Mouse (Mus musculus) erythroblast, embryonic 14.5 days (primary cell): ENCODE results near the gene Ahcy. TPM values are rescaled to one million over a fixed set of nuclear protein-coding genes. Genes with fewer than 3 reads are reported as not detected.
"Not testable (repeated sequence)": the region's sequence is repeated elsewhere in the genome, so short reads cannot be mapped to it uniquely, and the experiment has no call there.

Experiments
- H3K27me3 ChIP-seq: 2 replicates; pipeline ENCODE4 v1.6.1; 2012; ENCODE audit warnings: inconsistent platforms; ENCODE audit not compliant: control insufficient read depth
- H3K36me3 ChIP-seq: 2 replicates; pipeline ENCODE4 v1.6.1; 2012; ENCODE audit warnings: mild to moderate bottlenecking, inconsistent platforms; ENCODE audit not compliant: control insufficient read depth
- H3K4me1 ChIP-seq: 2 replicates; pipeline ENCODE4 v1.6.1; 2012; ENCODE audit warnings: inconsistent platforms; ENCODE audit not compliant: control insufficient read depth
- H3K4me3 ChIP-seq: replicated peaks from 2 replicates; pipeline ENCODE3; 2012; ENCODE audit warnings: moderate library complexity, mild to moderate bottlenecking, inconsistent platforms
- H3K9me3 ChIP-seq: 2 replicates; pipeline ENCODE4 v1.6.1; 2012; ENCODE audit warnings: low read length, inconsistent platforms, mixed read lengths; ENCODE audit not compliant: control insufficient read depth
- GATA1 ChIP-seq: IDR thresholded peaks from 2 replicates; pipeline ENCODE4 v1.6.1; 2012; ENCODE audit warnings: low read length, inconsistent platforms, mixed read lengths
- TAL1 ChIP-seq: IDR thresholded peaks from 3 replicates; pipeline ENCODE4 v1.6.1; 2012; ENCODE audit warnings: low read length, inconsistent platforms, mixed read lengths
- polyA plus RNA-seq: library from polyadenylated mRNA; stranded (reverse); fragments of >175 nt; gene quantifications from 2 replicates; pipeline ENCODE4 v1.2.3, GENCODE M21; 2012

Gene Ahcy
- polyA plus RNA-seq = 0.48 and 0.59 TPM in 2 replicates

DNA sequence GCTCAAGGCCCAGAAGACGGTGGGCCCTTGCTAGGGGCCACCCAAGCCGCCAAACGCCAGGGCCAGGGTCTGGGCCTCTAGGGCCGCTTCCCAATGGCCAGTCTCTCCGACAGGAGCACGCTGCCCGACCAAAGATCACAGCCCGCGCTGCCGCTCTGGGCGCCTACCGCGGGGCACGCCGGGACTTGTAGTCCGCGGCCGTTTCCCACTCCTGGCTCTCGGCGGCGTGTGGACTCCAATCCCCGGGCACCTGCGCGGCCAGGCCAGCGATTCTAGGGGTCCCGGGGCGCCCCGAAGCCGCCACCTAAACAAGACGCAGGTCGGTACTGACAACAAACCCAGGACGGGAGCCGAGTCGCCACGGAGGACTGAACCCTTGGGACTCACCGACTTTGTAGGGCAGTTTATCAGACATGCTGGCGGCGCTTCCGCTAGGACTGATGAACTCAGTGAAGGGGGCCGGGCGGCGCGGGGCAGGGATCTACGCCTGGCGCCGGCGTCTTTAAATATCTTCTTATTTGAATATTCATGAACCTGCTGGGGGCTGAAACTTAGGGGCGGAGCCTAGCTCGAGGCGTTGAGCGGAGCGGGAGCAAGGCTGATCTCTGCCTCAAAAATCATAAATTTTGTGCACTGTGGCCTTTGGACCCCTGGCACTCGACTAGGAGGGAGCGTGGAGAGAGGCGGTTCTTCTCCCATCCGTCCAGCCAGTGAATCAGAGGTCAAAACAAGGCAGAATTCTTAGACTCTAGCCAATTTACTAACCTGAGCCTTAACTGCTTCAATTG is at the start of gene Ahcy:
Gene Ahcy, minus strand, starts transcription at position 520 of the 788 bp plus-strand sequence.
- Histone ChIP-seq H3K36me3 (peaks cover 13% of the 10 kb centered on the region), H3K4me1 (peaks cover 46% of the 10 kb centered on the region), H3K4me3 (peak within 1 kb of the TSS; percentile 86), H3K27me3 (no peaks in the 10 kb centered on the region), H3K9me3 (no peaks in the 10 kb centered on the region)
- TF ChIP-seq GATA1 = no peak
- TF ChIP-seq TAL1 = no peak

DNA sequence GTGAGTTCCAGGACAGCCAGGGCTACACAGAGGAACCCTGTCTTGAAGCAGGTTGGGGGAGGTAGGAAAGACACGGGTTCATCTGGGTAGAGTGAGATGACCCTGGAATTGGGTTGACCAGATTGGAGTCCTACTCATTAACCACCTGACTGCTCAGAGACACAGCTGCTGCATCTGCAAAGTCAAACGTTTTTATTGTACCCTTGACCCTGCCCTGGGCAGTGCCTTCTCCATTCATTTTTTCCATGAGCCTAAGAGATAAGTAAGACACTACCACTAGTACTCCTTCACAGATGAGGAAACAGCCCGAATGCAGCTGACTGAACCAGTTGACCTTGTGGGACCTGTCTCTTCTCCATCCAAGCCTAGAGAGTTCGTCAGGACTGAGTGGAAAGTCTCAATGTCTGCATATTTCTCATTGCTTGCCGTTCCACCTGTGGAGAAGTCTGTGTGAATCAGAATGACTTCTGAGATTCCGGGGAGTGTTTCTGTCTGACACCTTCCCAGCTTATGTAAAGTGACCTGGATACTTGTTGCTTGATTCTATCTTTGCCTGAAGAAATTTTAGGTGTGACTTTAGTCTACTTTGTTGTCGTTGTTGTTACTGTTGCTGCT is 41.0 kb upstream of the Ahcy start:
- Histone ChIP-seq H3K4me1 (no peaks in the 10 kb centered on the region), H3K4me3 (no peak overlapping the region), H3K27me3 (no peaks in the 10 kb centered on the region), H3K36me3 (no peaks in the 10 kb centered on the region), H3K9me3 (no peaks in the 10 kb centered on the region)
- TF ChIP-seq GATA1 = no peak
- TF ChIP-seq TAL1 = no peak

DNA sequence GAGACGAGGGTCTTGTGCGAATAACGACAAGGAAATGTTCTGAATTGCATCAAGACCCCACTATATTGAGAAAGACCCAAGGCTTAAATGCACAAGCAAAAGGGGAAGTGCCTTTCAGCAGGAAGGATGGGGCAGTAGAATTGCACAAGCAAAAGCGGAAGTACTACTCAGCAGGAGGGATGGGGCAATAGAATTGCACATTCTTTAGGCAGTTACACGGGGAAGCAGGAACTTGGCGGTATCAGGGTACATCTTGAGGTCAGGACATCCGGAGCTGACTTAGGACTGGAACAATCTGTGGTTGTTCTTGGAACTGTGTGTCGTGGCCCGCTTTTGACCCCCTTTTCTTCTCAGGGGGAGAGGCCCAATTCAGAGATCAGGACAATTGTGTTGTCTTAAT is 33.0 kb upstream of the Ahcy start:
- not testable (repeated sequence) for H3K4me3 ChIP-seq, H3K9me3 ChIP-seq, H3K36me3 ChIP-seq, H3K4me1 ChIP-seq, H3K27me3 ChIP-seq

DNA sequence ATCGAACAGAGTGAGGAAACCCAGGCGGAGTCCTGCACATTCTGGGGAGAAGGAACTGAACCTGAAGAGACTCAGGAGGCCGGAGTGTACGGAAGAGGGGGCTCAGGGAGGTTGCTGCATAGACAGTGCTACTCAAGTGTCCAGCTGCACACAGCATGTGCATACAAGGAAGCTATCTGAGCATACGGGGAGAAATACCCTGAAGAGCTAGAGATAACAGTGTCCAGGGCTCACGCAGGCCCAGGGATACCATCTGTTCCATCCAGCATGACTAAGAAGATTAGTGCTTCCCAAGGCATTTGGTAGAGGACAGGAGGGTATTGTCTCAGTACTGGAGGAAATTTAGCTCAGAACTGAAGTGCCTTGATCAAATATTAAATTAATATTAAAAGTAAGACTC is 29.3 kb upstream of the Ahcy start:
- Histone ChIP-seq H3K36me3 (no peaks in the 10 kb centered on the region), H3K9me3 (no peaks in the 10 kb centered on the region), H3K27me3 (no peaks in the 10 kb centered on the region), H3K4me1 (peaks cover 10% of the 10 kb centered on the region), H3K4me3 (no peak overlapping the region)
- no peak for TF ChIP-seq GATA1
- no peak for TF ChIP-seq TAL1

DNA sequence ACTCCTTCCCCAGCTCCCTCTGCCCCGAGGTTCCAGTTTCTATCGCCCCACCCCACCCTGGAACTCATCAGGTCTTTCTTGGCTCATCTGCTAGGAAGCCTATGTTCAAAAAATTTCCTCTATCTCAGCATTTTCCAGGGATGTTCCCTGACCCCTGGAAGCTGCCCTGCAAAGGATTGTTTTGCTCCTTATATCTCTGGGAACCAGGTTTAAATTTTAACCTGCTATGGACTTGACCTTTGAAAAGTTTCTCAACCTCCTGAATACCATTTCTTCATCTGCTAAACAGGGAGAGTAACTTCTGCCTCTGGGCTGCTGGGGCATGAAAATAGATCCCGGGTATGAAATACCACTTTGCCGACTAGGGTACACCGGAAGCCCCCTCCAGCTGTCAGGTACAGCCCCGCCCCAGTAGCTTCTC is 27.5 kb upstream of the Ahcy start:
- TF ChIP-seq GATA1 = no peak
- TF ChIP-seq TAL1 = no peak

DNA sequence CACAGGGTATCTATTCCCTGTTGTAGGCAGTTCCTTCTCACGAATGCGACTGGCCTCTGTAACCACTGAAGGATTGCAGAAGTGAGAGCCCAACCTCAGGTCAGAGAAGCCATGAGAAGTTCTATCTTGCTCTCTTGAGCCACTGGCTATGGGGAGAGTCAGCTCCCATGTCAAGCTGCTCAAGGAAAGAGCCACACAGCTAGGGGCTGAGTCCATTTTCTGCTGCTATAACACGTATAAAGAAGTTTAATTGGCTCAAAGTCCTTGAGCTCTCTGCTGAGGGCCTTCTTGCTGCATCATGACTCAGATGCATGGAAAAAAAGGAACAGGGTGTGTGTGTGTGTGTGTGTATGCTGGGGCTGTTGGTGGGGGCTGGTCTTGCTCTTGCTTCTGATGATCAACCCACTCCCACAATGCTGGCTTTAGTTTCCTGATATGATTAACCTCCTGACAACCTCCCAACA is 26.5 kb upstream of the Ahcy start:
- H3K4me1 ChIP-seq = peaks cover 10% of the 10 kb centered on the region
- H3K9me3 ChIP-seq = no peaks in the 10 kb centered on the region
- H3K27me3 ChIP-seq = no peaks in the 10 kb centered on the region
- no peak for TF ChIP-seq TAL1
- no peak for TF ChIP-seq GATA1
- H3K4me3 ChIP-seq = no peak overlapping the region
- H3K36me3 ChIP-seq = no peaks in the 10 kb centered on the region

More for the DNA sequence above, 27.5 kb upstream of the Ahcy start:
- peaks cover 10% of the 10 kb centered on the region for H3K4me1 ChIP-seq
- H3K36me3 ChIP-seq = no peaks in the 10 kb centered on the region
- no peaks in the 10 kb centered on the region for H3K27me3 ChIP-seq
- no peak overlapping the region for H3K4me3 ChIP-seq
- H3K9me3 ChIP-seq = no peaks in the 10 kb centered on the region

DNA sequence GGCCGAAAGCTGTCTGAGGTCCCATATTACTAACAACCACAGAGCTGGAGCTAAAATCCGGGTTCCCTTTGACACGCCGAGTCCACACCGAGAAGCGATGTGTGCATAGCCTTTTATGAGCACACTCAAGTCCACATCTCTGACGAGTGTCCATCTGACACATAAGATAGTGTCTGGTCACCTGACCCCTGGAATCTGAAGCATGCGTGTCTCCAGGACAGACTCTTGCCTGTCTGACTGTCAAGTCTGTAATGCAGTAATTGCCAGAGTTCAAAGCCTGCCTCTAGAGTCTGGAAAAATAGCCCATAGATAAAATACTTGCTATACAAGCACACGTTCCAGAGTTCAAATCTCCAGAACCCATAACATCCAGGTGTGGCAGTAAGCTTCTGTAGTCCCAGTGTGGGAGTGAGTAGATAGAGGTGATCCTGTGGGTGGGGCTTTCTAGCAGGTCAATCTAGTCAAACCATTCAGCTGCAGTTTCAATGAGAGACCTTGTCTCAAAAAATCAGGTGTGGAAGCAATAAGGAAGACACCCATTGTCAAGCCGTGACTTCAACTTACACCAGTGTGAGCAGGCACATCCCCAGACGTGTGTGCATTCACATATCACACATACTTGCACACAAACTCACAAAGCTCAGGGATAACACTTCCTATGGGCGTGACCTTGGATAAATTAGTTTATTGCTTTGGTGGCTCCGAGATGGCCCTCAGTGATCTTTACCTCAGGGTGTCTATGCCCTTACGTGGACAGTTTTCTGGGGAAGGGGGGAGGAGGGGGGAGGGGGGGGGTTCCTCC is 25.9 kb upstream of the Ahcy start:
- H3K27me3 ChIP-seq = no peaks in the 10 kb centered on the region
- H3K4me3 ChIP-seq = no peak overlapping the region
- no peaks in the 10 kb centered on the region for H3K9me3 ChIP-seq
- no peaks in the 10 kb centered on the region for H3K36me3 ChIP-seq
- peaks cover 10% of the 10 kb centered on the region for H3K4me1 ChIP-seq
- TF ChIP-seq TAL1 (no peak), GATA1 (no peak)

DNA sequence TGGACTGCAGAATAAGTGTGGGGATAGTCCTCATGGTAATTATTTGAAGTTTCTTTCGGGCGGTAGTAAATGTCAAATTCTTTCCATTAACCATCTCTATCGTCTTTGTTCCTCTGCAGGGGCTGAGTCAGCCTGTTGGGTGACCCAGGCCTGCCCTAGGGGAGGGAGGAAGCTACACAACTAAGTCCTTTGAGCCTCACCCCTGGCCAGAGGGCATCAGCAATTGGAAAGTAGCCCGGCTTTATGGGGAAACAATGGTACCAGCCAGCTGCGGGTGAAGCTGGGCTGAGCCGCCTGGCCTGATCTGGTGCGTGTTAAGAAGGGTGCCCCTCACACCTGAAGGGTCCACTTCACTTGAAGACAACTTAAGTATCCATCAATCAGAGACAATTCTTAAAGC is 25.1 kb upstream of the Ahcy start:
- H3K4me1 ChIP-seq = peaks cover 10% of the 10 kb centered on the region
- no peaks in the 10 kb centered on the region for H3K27me3 ChIP-seq
- no peak for TF ChIP-seq TAL1
- TF ChIP-seq GATA1 = no peak

More for the DNA sequence above, 25.1 kb upstream of the Ahcy start:
- H3K9me3 ChIP-seq = no peaks in the 10 kb centered on the region
- H3K36me3 ChIP-seq = no peaks in the 10 kb centered on the region
- no peak overlapping the region for H3K4me3 ChIP-seq
